8 mouse cellular contexts compared by ENCODE assay signal in genomic region chr9:20520531-20521210, GRCm38 (mm10). TPM values are rescaled to one million over a fixed set of nuclear protein-coding genes. Genes with fewer than 3 reads are reported as not detected.
DNase-seq lines count a peak whose midpoint lies in the region; ATAC-seq and TF ChIP-seq lines count a peak whose summit lies in the region.

No protein-coding gene starts in this region.

- H3K27ac ChIP-seq in heart, embryonic 15.5 days: peak overlapping the region; percentile 95
- H3K27ac ChIP-seq in embryonic facial prominence, embryonic 14.5 days (replicated peaks; ENCODE audit: low read depth, low read length): peak overlapping the region; percentile 99
- H3K27ac ChIP-seq in limb, embryonic 13.5 days: peak overlapping the region; percentile 99
- peak overlapping the region; percentile 99 for H3K27ac ChIP-seq in stomach, embryonic 14.5 days (ENCODE audit: low read length)

- peak overlapping the region; percentile 93 for H3K9ac ChIP-seq in heart, embryonic 15.5 days
- peak overlapping the region; percentile 94 for H3K9ac ChIP-seq in embryonic facial prominence, embryonic 14.5 days (ENCODE audit: low read depth, low read length)
- H3K9ac ChIP-seq in limb, embryonic 13.5 days: peak overlapping the region; percentile 98
- H3K9ac ChIP-seq in stomach, embryonic 14.5 days (replicated peaks; ENCODE audit: low read depth, low read length): peak overlapping the region; percentile 96

- DNase-seq in heart, adult 8-10 months (ENCODE audit: low spot score): no peak
- peak; percentile 46 for DNase-seq in embryonic facial prominence, embryonic 14.5 days (ENCODE audit: low spot score)
- DNase-seq in urinary bladder, adult 18-20 months (ENCODE audit: low spot score in 2 of 2): no peak
- DNase-seq in natural killer cell, adult 2 months (ENCODE audit: low spot score in 2 of 2): no peak

- TF ChIP-seq CTCF in E14TG2a.4 (conservative IDR thresholded peaks at IDR 0.05; ENCODE audit: low read length): no peak

- peak overlapping the region; percentile 66 for H3K4me2 ChIP-seq in heart, embryonic 15.5 days
- H3K4me2 ChIP-seq in embryonic facial prominence, embryonic 14.5 days (ENCODE audit: low read depth, low read length): peak overlapping the region; percentile 92
- peak overlapping the region; percentile 79 for H3K4me2 ChIP-seq in limb, embryonic 13.5 days (replicated peaks)
- peak overlapping the region; percentile 79 for H3K4me2 ChIP-seq in stomach, embryonic 14.5 days (replicated peaks; ENCODE audit: low read depth, low read length)

- under 1% methylated on average over 17 of the region's 17 CpGs for WGBS in heart, embryonic 15.5 days
- WGBS in embryonic facial prominence, embryonic 14.5 days: under 1% methylated on average over 15 of the region's 17 CpGs
- WGBS in limb, embryonic 13.5 days: under 1% methylated on average over 17 of the region's 17 CpGs
- WGBS in stomach, embryonic 14.5 days: under 1% methylated on average over 17 of the region's 17 CpGs

- H3K27me3 ChIP-seq in heart, embryonic 15.5 days: no peaks in the 10 kb centered on the region
- no peaks in the 10 kb centered on the region for H3K27me3 ChIP-seq in E14TG2a.4 (ENCODE audit: insufficient read depth, low read length)
- H3K27me3 ChIP-seq in embryonic facial prominence, embryonic 14.5 days (replicated peaks; ENCODE audit: control insufficient read depth, insufficient read depth, low read length): no peaks in the 10 kb centered on the region
- H3K27me3 ChIP-seq in limb, embryonic 13.5 days: no peaks in the 10 kb centered on the region
- H3K27me3 ChIP-seq in stomach, embryonic 14.5 days (ENCODE audit: control insufficient read depth, insufficient read depth, low read length): no peaks in the 10 kb centered on the region

- no peaks in the 10 kb centered on the region for H3K9me3 ChIP-seq in heart, embryonic 15.5 days (replicated peaks)
- no peaks in the 10 kb centered on the region for H3K9me3 ChIP-seq in E14TG2a.4 (ENCODE audit: low read length)
- H3K9me3 ChIP-seq in embryonic facial prominence, embryonic 14.5 days (ENCODE audit: control insufficient read depth, low read length): no peaks in the 10 kb centered on the region
- H3K9me3 ChIP-seq in limb, embryonic 13.5 days: no peaks in the 10 kb centered on the region
- no peaks in the 10 kb centered on the region for H3K9me3 ChIP-seq in stomach, embryonic 14.5 days (ENCODE audit: control insufficient read depth, low read depth, low read length)

- peaks cover 22% of the 10 kb centered on the region for H3K4me1 ChIP-seq in heart, embryonic 15.5 days (replicated peaks)
- peaks cover 51% of the 10 kb centered on the region for H3K4me1 ChIP-seq in E14TG2a.4 (replicated peaks; ENCODE audit: low read depth, low read length)
- H3K4me1 ChIP-seq in embryonic facial prominence, embryonic 14.5 days (ENCODE audit: control insufficient read depth, insufficient read depth, low read length): peaks cover 18% of the 10 kb centered on the region
- H3K4me1 ChIP-seq in limb, embryonic 13.5 days: peaks cover 33% of the 10 kb centered on the region
- peaks cover 11% of the 10 kb centered on the region for H3K4me1 ChIP-seq in stomach, embryonic 14.5 days (ENCODE audit: control insufficient read depth, insufficient read depth, low read length)

- H3K4me3 ChIP-seq in heart, embryonic 15.5 days: peak overlapping the region; percentile 88
- H3K4me3 ChIP-seq in E14TG2a.4 (replicated peaks; ENCODE audit: low read length): peak overlapping the region; percentile 95
- H3K4me3 ChIP-seq in embryonic facial prominence, embryonic 14.5 days (ENCODE audit: low read depth, low read length): peak overlapping the region; percentile 71
- peak overlapping the region; percentile 82 for H3K4me3 ChIP-seq in limb, embryonic 13.5 days
- H3K4me3 ChIP-seq in stomach, embryonic 14.5 days (ENCODE audit: low read depth, low read length): peak overlapping the region; percentile 90

- peaks cover 3% of the 10 kb centered on the region; the same call in 1 of the 2 replicates for H3K36me3 ChIP-seq in heart, embryonic 15.5 days
- H3K36me3 ChIP-seq in E14TG2a.4 (ENCODE audit: insufficient read depth, low read length): peaks cover 38% of the 10 kb centered on the region
- peaks cover 32% of the 10 kb centered on the region for H3K36me3 ChIP-seq in embryonic facial prominence, embryonic 14.5 days (ENCODE audit: control insufficient read depth, insufficient read depth, low read length)
- peaks cover 26% of the 10 kb centered on the region for H3K36me3 ChIP-seq in limb, embryonic 13.5 days
- H3K36me3 ChIP-seq in stomach, embryonic 14.5 days (ENCODE audit: control insufficient read depth, insufficient read depth, low read length): peaks cover 11% of the 10 kb centered on the region

- ATAC-seq in heart, embryonic 15.5 days (replicated peaks; ENCODE audit: insufficient number of reproducible peaks, insufficient read depth, low FRiP score, low read depth): no peak
- no peak for ATAC-seq in embryonic facial prominence, embryonic 14.5 days (ENCODE audit: low read depth)
- ATAC-seq in limb, embryonic 13.5 days (ENCODE audit: low FRiP score, low read depth): no peak
- ATAC-seq in stomach, embryonic 14.5 days (ENCODE audit: insufficient number of reproducible peaks, insufficient read depth, low FRiP score, low read depth): no peak

RNA-seq across cellular contexts. Expression of gene Zfp266, which starts 0.5 kb away (rescaled TPM):
- 42.6 and 46.3 TPM in 2 replicates for polyA plus RNA-seq in heart, embryonic 15.5 days (2015; fragmentation: Nextera tagmentation; extraction: Ambion mirVana)
- 10 to 100 TPM; 20.3 to 28.4 (median 21.8) TPM for total RNA-seq in heart, adult 8-10 months (2022)
- 80.9 and 90.5 TPM in 2 replicates for polyA plus RNA-seq in embryonic facial prominence, embryonic 14.5 days (2014; fragmentation: Nextera tagmentation; extraction: Ambion mirVana)
- polyA plus RNA-seq in limb, embryonic 13.5 days (2015; fragmentation: Nextera tagmentation; extraction: Ambion mirVana): 144 and 152 TPM in 2 replicates
- polyA plus RNA-seq in stomach, embryonic 14.5 days (2014; fragmentation: Nextera tagmentation; extraction: Ambion mirVana): 94.0 and 94.9 TPM in 2 replicates

RNA-seq across cellular contexts. Expression of gene Zfp426, which starts 28.1 kb away (rescaled TPM):
- polyA plus RNA-seq in heart, embryonic 15.5 days (2015; fragmentation: Nextera tagmentation; extraction: Ambion mirVana): 9.9 and 12.6 TPM in 2 replicates
- total RNA-seq in heart, adult 8-10 months (2022): 10 to 100 TPM in 2 of 4 experiments, 1 to 10 TPM in 2; 9.3 to 11.2 (median 9.9) TPM
- 25.6 and 26.1 TPM in 2 replicates for polyA plus RNA-seq in embryonic facial prominence, embryonic 14.5 days (2014; fragmentation: Nextera tagmentation; extraction: Ambion mirVana)
- polyA plus RNA-seq in limb, embryonic 13.5 days (2015; fragmentation: Nextera tagmentation; extraction: Ambion mirVana): 18.6 and 23.3 TPM in 2 replicates
- polyA plus RNA-seq in stomach, embryonic 14.5 days (2014; fragmentation: Nextera tagmentation; extraction: Ambion mirVana): 25.2 and 27.5 TPM in 2 replicates
